Mouse (Mus musculus) kidney, postnatal 14 days (tissue): ENCODE results near the gene Cops9.
A peak's percentile ranks its signal among the peaks of the same experiment; 100 is the strongest.

Experiments
- DNase-seq: peaks from one replicate; pipeline ENCODE4 v3.0.0; 2022; ENCODE audit warnings: mixed read lengths

The Cops9 gene

GRCm38 (mm10) chr1:92646111-92646510 lies 4.3 kb upstream of the Cops9 start:
- no peak for DNase-seq

DNA sequence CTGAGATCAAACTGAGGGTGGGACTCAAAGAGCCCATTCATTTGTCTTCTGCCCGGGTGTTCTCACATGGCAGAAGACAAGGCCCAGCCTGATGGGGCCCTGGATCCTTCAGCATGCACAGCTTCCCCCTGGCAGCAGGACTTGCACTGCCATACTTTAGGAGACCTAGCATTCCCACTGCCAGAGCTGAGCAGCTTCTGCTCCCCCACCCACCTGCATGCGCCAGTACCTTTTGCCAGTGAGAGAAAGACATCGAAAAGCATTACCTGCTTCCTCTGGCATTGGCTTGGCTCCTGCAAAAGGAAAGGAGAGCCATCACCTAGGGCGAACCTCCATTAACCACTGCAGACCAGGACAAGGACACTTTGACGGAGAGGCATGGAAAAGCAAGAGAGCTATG lies 3.1 kb upstream of the Cops9 start:
- no peak for DNase-seq

DNA sequence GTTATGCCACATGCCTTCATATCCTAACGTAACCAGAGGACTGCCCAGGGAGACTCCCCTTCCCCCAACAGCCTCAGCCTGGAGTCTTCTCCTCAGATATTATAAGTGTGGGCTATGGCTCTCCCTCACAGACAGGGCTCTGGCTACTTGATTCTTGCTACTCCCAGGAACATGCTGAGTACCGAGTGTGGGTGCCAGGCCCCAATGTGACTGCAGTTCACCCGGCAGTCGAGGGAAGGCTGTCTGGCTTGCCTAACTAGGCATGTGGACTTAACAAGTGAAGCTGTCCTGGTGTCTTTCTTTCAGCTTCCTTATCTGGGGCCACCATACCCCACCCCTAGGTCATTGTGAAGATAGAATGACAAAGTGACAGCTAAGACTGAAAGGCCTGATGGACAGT lies 1.9 kb upstream of the Cops9 start:
- DNase-seq = no peak

DNA sequence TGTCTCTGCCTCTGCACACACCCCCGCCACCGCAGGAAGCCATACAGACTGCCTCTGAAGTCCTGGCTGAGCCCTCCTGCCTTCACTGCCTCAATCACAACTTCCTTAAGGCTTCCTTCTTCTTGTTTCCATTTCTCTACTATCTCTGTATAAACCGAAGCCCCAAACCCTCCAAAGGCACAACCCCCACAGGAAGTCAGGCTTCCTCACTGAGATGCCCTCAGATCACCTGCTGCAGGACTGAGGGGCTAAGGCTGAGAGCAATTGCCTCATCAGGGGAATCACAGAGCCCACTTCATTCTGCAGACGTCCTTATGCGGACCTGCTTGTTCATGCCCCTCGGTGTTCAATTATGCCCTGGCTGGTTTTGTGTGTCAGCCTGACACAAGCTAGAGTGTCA lies 1.4 kb downstream of the Cops9 start:
- DNase-seq = no peak

DNA sequence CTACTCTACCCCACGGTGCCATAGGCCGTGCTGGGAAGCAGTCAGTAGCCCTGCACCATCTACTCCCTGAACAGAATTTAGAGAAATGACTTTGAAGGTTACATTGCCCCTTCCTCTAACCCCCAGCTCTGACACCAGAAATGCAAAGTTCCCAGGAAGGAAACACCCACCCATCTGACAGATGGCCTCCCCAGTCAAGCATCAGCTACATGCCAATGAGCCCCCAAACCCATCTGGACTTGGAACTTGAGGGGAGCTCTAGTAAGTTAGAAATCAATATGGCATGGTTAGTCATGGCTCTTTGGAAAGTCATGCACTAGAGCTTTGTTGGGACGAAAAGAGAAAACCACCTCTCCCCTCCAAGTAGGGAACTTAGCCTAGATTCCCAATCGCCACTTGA lies 3.0 kb downstream of the Cops9 start:
- no peak for DNase-seq

GRCm38 (mm10) chr1:92638181-92638580 lies 3.6 kb downstream of the Cops9 start:
- DNase-seq = no peak

DNA sequence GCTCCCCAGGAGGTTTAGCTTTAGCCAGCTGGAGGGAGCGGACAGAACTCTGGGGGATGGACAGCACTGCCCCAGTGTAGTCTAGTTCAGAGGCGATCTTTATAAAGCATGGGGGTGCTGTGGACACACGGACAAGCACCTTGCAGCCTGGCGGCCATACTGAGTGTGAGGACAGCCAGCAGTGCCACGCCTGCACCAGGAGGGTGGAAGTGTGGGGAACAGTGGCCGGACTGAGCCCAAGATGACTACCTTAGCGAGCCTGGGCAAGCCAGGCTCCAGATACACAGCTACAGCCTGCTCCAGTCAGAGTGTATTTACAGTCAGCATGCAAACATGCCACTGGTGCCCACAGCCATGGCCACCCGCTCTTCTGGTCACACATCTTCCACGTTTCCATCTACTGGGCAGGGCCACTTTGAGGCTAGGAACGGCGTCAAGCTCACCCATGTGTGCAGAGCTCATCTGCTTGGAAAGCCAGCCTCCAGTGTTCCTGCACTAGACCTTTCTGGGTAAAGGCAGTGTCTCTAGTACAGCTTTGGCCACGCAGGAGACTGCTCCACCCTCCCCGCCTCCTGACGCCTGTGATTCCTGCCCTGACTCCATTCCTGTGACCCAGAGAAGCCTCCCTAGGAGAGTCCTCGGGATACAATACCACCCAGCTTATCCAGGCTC lies 4.1 kb downstream of the Cops9 start:
- DNase-seq = no peak

- no peak for DNase-seq
These were observed 5.1 kb downstream of the Cops9 start for GRCm38 (mm10) chr1:92636676-92637075.

DNA sequence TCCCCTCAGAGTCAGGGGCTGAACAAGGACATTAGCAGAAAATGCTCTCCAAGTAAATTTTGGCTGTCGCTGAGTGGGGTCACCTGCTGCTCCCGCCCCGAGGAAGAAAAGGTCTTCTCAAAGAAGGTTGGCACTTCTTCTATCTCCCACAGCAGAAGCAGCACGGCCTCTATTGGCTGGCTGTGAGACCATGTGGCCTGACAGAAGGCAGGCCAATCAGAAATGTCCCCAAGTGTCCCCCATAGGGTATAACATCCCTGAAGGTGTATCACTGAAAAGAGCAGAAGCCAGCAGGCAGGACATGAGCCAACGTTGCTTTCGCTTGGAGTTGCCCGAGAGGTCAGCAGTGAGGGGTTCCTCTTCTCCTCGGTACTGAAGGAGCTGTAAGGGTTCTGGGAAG lies 5.8 kb downstream of the Cops9 start:
- DNase-seq = no peak

DNA sequence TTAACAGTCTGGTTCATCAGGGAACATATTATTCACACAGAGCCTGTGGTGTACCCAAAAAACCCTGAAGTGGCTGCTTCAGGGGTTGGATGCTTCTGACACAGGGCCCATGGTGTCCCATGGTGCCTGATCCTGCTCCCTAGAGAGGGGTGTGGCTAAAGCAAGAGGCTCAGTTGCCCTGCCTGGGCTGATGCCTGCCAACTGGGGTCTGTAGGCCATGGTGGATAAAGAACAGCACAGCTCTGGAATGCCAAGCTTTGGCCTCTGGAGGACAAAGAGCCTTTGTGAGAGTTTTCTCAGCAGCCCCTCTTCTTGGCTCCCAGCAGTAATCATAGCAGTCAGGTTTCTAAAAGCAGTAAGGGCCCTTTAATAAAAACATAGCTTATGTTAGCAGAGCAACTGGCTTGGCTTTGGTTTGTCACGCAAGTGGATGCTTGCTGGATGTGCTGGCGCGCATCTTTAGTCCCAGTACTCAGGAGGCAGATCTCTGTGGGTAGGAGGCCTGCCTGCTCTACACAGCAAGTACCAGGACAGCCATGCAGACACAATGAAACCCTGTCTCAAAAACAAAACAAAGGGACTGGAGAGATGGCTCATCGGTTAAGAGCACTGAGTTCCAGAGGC lies 6.7 kb downstream of the Cops9 start:
- no peak for DNase-seq

DNA sequence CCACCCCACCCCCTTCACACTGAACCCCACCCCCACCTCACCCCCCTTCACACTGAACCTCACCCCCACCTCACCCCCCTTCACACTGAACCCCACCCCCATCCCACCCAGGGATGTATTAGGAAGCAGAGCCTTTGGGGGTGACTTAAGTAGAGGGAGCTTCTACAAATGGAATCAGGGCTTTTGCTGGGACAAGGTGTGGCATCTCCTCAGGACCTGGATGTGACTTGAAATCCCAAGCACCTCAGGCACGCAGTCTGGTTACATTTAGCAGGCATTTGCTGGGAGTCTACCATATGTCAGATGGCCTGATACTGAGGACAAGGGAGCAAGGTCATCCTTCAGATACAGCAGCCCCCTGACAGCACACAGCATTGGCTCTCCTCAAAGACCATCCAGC lies 7.2 kb downstream of the Cops9 start:
- DNase-seq = no peak

GRCm38 (mm10) chr1:92633726-92634125 lies 8.1 kb downstream of the Cops9 start:
- no peak for DNase-seq

DNA sequence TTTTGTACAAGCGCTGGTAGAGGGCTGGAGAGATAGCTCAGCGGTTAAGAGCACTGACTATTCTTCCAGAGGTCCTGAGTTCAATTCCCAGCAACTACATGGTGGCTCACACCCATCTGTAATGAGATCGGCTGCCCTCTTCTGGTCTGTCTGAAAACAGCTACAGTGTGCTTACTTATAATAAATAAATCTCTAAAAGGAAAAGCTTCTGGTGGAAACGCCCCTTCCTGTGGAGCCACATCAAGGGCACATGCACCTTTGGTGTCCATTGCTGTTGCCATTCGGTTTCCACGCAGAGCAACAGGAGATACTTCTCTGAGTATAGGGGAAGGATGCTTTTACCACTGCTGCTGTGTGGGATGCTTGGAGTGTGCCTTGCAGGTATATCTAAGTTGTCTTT lies 8.8 kb downstream of the Cops9 start:
- no peak for DNase-seq

DNA sequence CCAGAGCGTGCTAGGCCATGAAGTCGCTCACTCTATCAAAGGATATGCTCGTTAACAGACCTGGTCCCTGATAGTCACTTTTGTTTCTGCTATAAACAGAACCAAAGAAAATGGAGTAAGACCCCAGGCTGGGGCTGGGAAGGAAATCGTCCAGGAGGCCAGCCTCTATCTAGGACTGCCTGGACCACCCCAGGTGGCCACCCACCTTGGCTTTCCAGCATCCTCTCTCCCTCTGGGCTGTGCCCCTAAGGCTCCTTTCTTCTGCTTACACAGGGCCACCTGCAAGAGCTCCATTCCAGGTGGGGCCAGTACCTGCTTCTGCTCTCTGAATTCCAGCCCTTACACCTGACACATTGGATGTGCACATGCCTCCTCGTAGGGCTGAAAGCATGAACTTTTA lies 9.6 kb downstream of the Cops9 start:
- DNase-seq = no peak

GRCm38 (mm10) chr1:92628227-92628626 lies 13.6 kb downstream of the Cops9 start:
- peak; percentile 22 for DNase-seq

GRCm38 (mm10) chr1:92618360-92618759 lies 23.4 kb downstream of the Cops9 start:
- DNase-seq = peak; percentile 29

DNA sequence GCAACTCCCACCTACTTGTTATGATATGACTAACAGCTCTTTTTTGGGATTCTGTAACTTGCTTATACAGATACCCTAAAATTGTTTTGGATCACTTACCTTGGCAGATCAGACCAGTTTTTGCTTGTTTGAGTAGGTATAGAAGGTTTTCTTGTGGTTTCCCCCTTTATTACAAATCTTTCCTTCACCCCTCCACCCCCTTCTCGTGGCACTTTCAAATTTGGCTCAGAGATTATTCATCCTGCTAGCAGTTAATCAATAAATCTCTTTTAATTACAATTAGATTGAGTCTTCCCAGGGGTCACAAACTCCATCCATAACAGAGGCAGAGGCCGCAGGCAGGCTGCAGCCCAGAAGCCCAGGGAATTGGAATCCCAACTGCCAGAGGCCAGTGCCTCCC lies 24.3 kb downstream of the Cops9 start, which contains the start of gene Olfr12:
Gene Olfr12, plus strand, starts transcription at position 301 of the 400 bp plus-strand sequence.
- DNase-seq = no peak

DNA sequence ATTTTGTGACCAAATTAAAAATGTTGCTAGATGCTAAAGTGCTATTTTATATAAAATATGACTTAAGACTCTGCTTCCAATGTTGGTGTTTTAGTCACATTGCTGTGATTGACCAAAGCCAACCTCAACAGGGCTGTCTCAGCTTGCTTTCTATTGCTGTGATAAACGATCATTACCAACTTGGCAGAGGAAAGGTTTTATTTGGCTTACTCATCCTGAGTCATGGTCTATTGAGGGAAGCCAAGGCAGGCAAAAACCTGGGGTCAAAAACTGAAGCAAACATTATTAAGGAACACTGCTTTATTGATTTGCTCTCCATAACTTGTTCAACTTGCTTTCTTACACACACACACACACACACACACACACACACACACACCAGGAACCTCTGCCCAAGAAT lies 25.7 kb downstream of the Cops9 start:
- DNase-seq = no peak

- peak; percentile 25 for DNase-seq
These were observed 27.3 kb downstream of the Cops9 start for GRCm38 (mm10) chr1:92614516-92614915.

GRCm38 (mm10) chr1:92613175-92613574 lies 28.6 kb downstream of the Cops9 start:
- DNase-seq = no peak

DNA sequence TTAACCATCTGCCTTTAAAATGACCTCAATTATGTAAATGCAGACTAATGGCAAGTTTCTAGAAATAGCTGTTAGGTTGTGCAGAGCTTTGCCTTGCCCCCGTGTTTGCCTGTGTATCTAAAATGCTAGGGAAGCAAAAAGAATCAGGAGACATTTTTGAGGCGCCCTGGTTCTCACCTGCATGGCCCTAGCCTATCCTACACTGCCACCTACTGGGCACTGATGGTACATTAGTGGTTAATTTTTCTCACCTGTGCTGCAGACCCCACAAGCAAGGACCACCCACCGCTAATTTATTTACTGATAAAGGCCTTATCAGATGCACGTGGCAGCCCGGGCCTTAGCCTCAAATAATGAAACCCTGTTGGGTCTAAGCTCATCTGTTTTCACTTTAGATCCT lies 30.8 kb downstream of the Cops9 start:
- peak; percentile 63 for DNase-seq

DNA sequence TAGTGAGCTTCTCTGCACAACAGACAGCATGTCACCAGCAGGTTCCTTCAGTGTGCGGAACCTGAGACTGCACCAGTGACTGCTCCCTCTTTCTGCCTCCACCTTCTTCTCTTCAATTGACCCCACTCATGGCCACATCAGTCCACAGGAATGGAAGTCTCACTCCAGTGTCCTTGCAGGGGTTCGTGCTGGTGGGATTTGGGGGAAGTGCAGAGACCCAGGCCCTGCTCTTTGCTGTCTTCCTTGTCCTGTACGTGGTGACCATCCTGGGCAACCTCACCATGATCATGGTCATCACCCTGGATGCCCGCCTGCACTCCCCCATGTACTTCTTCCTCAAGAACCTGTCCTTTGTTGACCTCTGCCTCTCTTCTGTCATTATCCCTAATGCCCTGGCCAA lies 34.1 kb downstream of the Cops9 start:
- no peak for DNase-seq

DNA sequence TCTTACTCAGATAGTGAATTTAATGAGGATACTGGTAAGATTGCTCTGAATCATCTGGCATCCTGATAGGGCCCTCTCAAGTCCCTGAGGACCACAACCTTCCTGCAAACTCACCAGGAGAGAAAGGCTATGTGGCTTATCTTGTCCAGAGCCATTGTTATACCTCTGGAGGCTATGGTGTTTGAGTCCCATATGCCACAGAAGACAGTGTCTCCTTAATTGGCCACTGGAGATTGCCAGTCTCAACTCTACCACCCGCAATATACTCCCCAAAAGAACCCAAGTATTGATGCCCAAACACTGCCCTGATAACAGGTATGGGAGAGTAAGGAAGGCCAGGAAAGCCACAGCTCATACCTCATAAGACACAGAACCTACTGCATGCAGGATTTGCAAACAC lies 36.3 kb downstream of the Cops9 start, which contains the start of gene Olfr1410:
Gene Olfr1410, plus strand, starts transcription at position 301 of the 400 bp plus-strand sequence.
- no peak for DNase-seq

DNA sequence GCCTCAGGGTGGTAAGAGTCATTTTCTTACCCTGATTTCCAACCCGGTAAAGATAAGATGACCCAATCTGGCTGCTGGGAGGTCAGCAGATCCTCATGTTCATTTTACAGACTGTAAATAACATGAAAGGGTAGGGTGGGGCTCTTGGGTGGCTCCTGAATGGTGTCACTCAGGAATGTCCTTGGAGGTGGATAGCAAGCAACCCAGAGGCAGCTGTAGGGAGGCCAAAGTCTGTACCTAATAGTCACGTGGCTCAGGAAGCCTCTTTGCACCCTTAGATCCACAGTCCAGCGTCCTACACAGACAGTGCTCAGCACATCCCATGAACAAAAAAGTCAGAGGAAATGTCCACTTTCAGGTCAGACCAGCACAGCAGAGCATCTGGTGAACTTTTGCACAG lies 45.8 kb downstream of the Cops9 start:
- no peak for DNase-seq

DNA sequence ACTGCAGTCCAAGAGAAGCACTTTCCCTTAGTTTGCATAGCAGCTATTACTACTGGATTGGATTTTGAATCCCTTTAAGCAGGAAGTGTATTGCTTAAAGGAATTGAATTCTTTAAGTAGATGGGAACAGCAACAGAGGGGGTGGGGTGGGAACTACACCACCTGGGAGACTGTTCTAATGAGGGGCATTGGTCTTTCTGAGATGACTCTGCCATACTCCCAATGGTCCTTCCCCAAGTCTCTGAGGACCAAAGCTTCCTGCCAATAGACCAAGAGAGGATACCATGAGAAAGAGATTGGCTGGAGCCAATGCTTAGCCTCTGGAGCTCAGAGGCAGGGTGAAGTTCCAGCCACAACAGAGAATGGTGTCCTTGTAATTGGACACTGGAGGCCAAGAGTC lies 47.7 kb downstream of the Cops9 start, which contains the start of gene Olfr1411:
Gene Olfr1411, plus strand, starts transcription at position 301 of the 400 bp plus-strand sequence.
- no peak for DNase-seq
